Mouse (Mus musculus): Measurements from ENCODE around the gene Rnaseh2c. TPM values are rescaled to one million over a fixed set of nuclear protein-coding genes. Genes with fewer than 3 reads are reported as not detected.
A peak's percentile ranks its signal among the peaks of the same experiment; 100 is the strongest.

Gene Rnaseh2c
- total and polyA plus RNA-seq, 2 experiments from 2014 or later = 27.1 to 50.9 TPM

GRCm38 (mm10) chr19:5625311-5625710, 23.6 kb downstream of the Rnaseh2c start:
- Histone ChIP-seq H3K4me2 (ENCODE audit: low read depth, low read length, poor library complexity, severe bottlenecking) (no peak overlapping the region), H3K27ac (ENCODE audit: low read depth, low read length) (no peak overlapping the region), H3K9me3 (ENCODE audit: low read length) (no peaks in the 10 kb centered on the region), H3K9ac (replicated peaks; ENCODE audit: low read length, poor library complexity, severe bottlenecking) (no peak overlapping the region), H3K4me1 (ENCODE audit: insufficient read depth, low read length) (no peaks in the 10 kb centered on the region), H3K27me3 (ENCODE audit: insufficient read depth, low read length) (no peaks in the 10 kb centered on the region), H3K36me3 (ENCODE audit: insufficient read depth, low read length) (no peaks in the 10 kb centered on the region), H3K4me3 (ENCODE audit: low read depth, low read length) (no peak overlapping the region)
- no peak for TF ChIP-seq CTCF (IDR thresholded peaks at IDR 0.05)
- ATAC-seq (ENCODE audit: low FRiP score) (no peak), DNase-seq (ENCODE audit: low spot score) (no peak)
- 86% methylated on average over 8 of the region's 8 CpGs for WGBS

- H3K9me3 ChIP-seq (ENCODE audit: low read length) = no peaks in the 10 kb centered on the region
- DNase-seq (ENCODE audit: low spot score) (no peak), ATAC-seq (ENCODE audit: low FRiP score) (no peak)
- no peak overlapping the region for H3K4me3 ChIP-seq (ENCODE audit: low read depth, low read length)
- H3K9ac ChIP-seq (replicated peaks; ENCODE audit: low read length, poor library complexity, severe bottlenecking) = no peak overlapping the region
- H3K36me3 ChIP-seq (ENCODE audit: insufficient read depth, low read length) = no peaks in the 10 kb centered on the region
- no peak overlapping the region for H3K27ac ChIP-seq (ENCODE audit: low read depth, low read length)
- TF ChIP-seq CTCF (IDR thresholded peaks at IDR 0.05) = no peak
- H3K27me3 ChIP-seq (ENCODE audit: insufficient read depth, low read length) = no peaks in the 10 kb centered on the region
- no peaks in the 10 kb centered on the region for H3K4me1 ChIP-seq (ENCODE audit: insufficient read depth, low read length)
- no peak overlapping the region for H3K4me2 ChIP-seq (ENCODE audit: low read depth, low read length, poor library complexity, severe bottlenecking)
Observed at GRCm38 (mm10) chr19:5629907-5630306, 28.2 kb downstream of the Rnaseh2c start.

- no peak overlapping the region for H3K4me3 ChIP-seq (ENCODE audit: low read depth, low read length)
- no peaks in the 10 kb centered on the region for H3K9me3 ChIP-seq (ENCODE audit: low read length)
- DNase-seq (ENCODE audit: low spot score) (no peak), ATAC-seq (ENCODE audit: low FRiP score) (no peak)
- H3K36me3 ChIP-seq (ENCODE audit: insufficient read depth, low read length) = no peaks in the 10 kb centered on the region
- no peak for TF ChIP-seq CTCF (IDR thresholded peaks at IDR 0.05)
- H3K4me1 ChIP-seq (ENCODE audit: insufficient read depth, low read length) = peaks cover 3% of the 10 kb centered on the region; the same call in 1 of the 2 replicates
- H3K27ac ChIP-seq (ENCODE audit: low read depth, low read length) = no peak overlapping the region
- no peak overlapping the region for H3K4me2 ChIP-seq (ENCODE audit: low read depth, low read length, poor library complexity, severe bottlenecking)
- no peak overlapping the region for H3K9ac ChIP-seq (replicated peaks; ENCODE audit: low read length, poor library complexity, severe bottlenecking)
- H3K27me3 ChIP-seq (ENCODE audit: insufficient read depth, low read length) = no peaks in the 10 kb centered on the region
- 73% methylated on average over 9 of the region's 9 CpGs for whole genome bisulfite sequencing
Observed at GRCm38 (mm10) chr19:5632120-5632519, 30.4 kb downstream of the Rnaseh2c start.

GRCm38 (mm10) chr19:5636036-5636570, 34.4 kb downstream of the Rnaseh2c start:
- ATAC-seq (ENCODE audit: low FRiP score) (no peak), DNase-seq (ENCODE audit: low spot score) (no peak)
- H3K36me3 ChIP-seq (ENCODE audit: insufficient read depth, low read length) = peaks cover 22% of the 10 kb centered on the region
- H3K4me2 ChIP-seq (ENCODE audit: low read depth, low read length, poor library complexity, severe bottlenecking) = peak overlapping the region; percentile 90; the same call in 1 of the 2 replicates
- no peak for TF ChIP-seq CTCF (IDR thresholded peaks at IDR 0.05)
- H3K4me3 ChIP-seq (ENCODE audit: low read depth, low read length) = no peak overlapping the region
- WGBS = 82% methylated on average over 7 of the region's 7 CpGs
- peak overlapping the region; percentile 95; the same call in 1 of the 2 replicates for H3K27ac ChIP-seq (ENCODE audit: low read depth, low read length)
- no peaks in the 10 kb centered on the region for H3K9me3 ChIP-seq (ENCODE audit: low read length)
- H3K27me3 ChIP-seq (ENCODE audit: insufficient read depth, low read length) = no peaks in the 10 kb centered on the region
- no peak overlapping the region for H3K9ac ChIP-seq (replicated peaks; ENCODE audit: low read length, poor library complexity, severe bottlenecking)
- H3K4me1 ChIP-seq (ENCODE audit: insufficient read depth, low read length) = peaks cover 9% of the 10 kb centered on the region

GRCm38 (mm10) chr19:5636571-5637041, 34.9 kb downstream of the Rnaseh2c start:
- peak overlapping the region; percentile 90 for H3K4me2 ChIP-seq (ENCODE audit: low read depth, low read length, poor library complexity, severe bottlenecking)
- H3K9ac ChIP-seq (replicated peaks; ENCODE audit: low read length, poor library complexity, severe bottlenecking) = peak overlapping the region; percentile 96
- H3K36me3 ChIP-seq (ENCODE audit: insufficient read depth, low read length) = peaks cover 27% of the 10 kb centered on the region
- peak overlapping the region; percentile 95 for H3K27ac ChIP-seq (ENCODE audit: low read depth, low read length)
- no peaks in the 10 kb centered on the region for H3K9me3 ChIP-seq (ENCODE audit: low read length)
- WGBS = 37% methylated on average over 12 of the region's 12 CpGs
- no peaks in the 10 kb centered on the region for H3K27me3 ChIP-seq (ENCODE audit: insufficient read depth, low read length)
- peak overlapping the region; percentile 79 for H3K4me3 ChIP-seq (ENCODE audit: low read depth, low read length)
- ATAC-seq (ENCODE audit: low FRiP score) (no peak), DNase-seq (ENCODE audit: low spot score) (peak; percentile 17)
- H3K4me1 ChIP-seq (ENCODE audit: insufficient read depth, low read length) = peaks cover 9% of the 10 kb centered on the region
- no peak for TF ChIP-seq CTCF (IDR thresholded peaks at IDR 0.05)

GRCm38 (mm10) chr19:5637069-5638047, 35.7 kb downstream of the Rnaseh2c start, which contains the start of gene Rela:
Rela (plus strand) TSS chr19:5637483.
- Histone ChIP-seq H3K4me2 (ENCODE audit: low read depth, low read length, poor library complexity, severe bottlenecking) (peak within 1 kb of the TSS; percentile 90), H3K9ac (replicated peaks; ENCODE audit: low read length, poor library complexity, severe bottlenecking) (peak within 1 kb of the TSS; percentile 96), H3K9me3 (ENCODE audit: low read length) (no peaks in the 10 kb centered on the region), H3K4me3 (ENCODE audit: low read depth, low read length) (peak within 1 kb of the TSS; percentile 79), H3K27me3 (ENCODE audit: insufficient read depth, low read length) (no peaks in the 10 kb centered on the region), H3K27ac (ENCODE audit: low read depth, low read length) (peak within 1 kb of the TSS; percentile 95), H3K36me3 (ENCODE audit: insufficient read depth, low read length) (peaks cover 34% of the 10 kb centered on the region), H3K4me1 (ENCODE audit: insufficient read depth, low read length) (peaks cover 9% of the 10 kb centered on the region)
- WGBS = under 1% methylated on average over 54 of the region's 109 CpGs
- ATAC-seq (ENCODE audit: low FRiP score) = peak; percentile 88
- no peak for TF ChIP-seq CTCF (IDR thresholded peaks at IDR 0.05)
- DNase-seq (ENCODE audit: low spot score) = peak; percentile 89

Data from midbrain, postnatal 0 days (tissue).